In genomic region chr12:66470868-66471267, GRCm38 (mm10) we compare ENCODE assay signal across 11 mouse cellular contexts.
DNase-seq lines count a peak whose midpoint lies in the region; ATAC-seq lines count a peak whose summit lies in the region.
"Had no signal": no experiment of that assay in that cellular context is flagged by ENCODE, and none has a peak within 500 bp of the region (broad histone marks: within the 10 kb centered on the region; RNA-seq: fewer than 3 reads in every experiment).

No protein-coding gene starts in this region.

- no peaks in the 10 kb centered on the region for H3K27me3 ChIP-seq in midbrain, embryonic 15.5 days (replicated peaks)
- H3K27me3 ChIP-seq in heart, embryonic 10.5 days (ENCODE audit: insufficient read depth, poor library complexity, severe bottlenecking), result no peaks in the 10 kb centered on the region

- 0 out of 2 replicates have a peak overlapping the region, but pooled peaks have one; percentile 31 for H3K27ac ChIP-seq in midbrain, embryonic 15.5 days
- H3K27ac ChIP-seq in heart, embryonic 10.5 days, result no peak overlapping the region
- H3K27ac ChIP-seq: left cerebral cortex, adult 2 months had no signal

- peak; percentile 11 for DNase-seq in left cerebral cortex, postnatal 4 days
- DNase-seq in left cerebral cortex, adult 18-20 months (ENCODE audit: low spot score in 2 of 2), result no peak
- peak; percentile 60 for DNase-seq in brain, embryonic 18.5 days (ENCODE audit: low read depth, low spot score)
- DNase-seq in forelimb bud, embryonic 11.5 days (ENCODE audit: low read depth, low spot score), result peak; percentile 5
- no peak for DNase-seq in testis, postnatal 10 days (ENCODE audit: low spot score)
- DNase-seq in heart, embryonic 10.5 days (ENCODE audit: low spot score), result no peak
- DNase-seq: heart, postnatal 4 days; lung, postnatal 14 days had no signal

- 0 out of 2 replicates have a peak, but pooled peaks cover 3% of the 10 kb centered on the region for H3K4me1 ChIP-seq in midbrain, embryonic 15.5 days
- no peaks in the 10 kb centered on the region for H3K4me1 ChIP-seq in heart, embryonic 10.5 days

- no peak overlapping the region for H3K9ac ChIP-seq in midbrain, embryonic 15.5 days

- peak overlapping the region; percentile 3; the same call in 1 of the 2 replicates for H3K4me2 ChIP-seq in midbrain, embryonic 15.5 days

- peak; percentile 84 for ATAC-seq in midbrain, embryonic 15.5 days (replicated peaks)
- no peak for ATAC-seq in CD4-positive, CD25-positive, alpha-beta regulatory T cell, adult 4 months

- H3K36me3 ChIP-seq in midbrain, embryonic 15.5 days (replicated peaks), result no peaks in the 10 kb centered on the region
- H3K36me3 ChIP-seq in heart, embryonic 10.5 days, result no peaks in the 10 kb centered on the region

- 21% methylated on average over 4 of the region's 4 CpGs for WGBS in midbrain, embryonic 15.5 days
- WGBS in heart, embryonic 10.5 days, result 66% methylated on average over 4 of the region's 4 CpGs

- H3K4me3 ChIP-seq in midbrain, embryonic 15.5 days, result no peak overlapping the region
- H3K4me3 ChIP-seq in heart, embryonic 10.5 days, result no peak overlapping the region
- H3K4me3 ChIP-seq: left cerebral cortex, adult 2 months had no signal

- intact Hi-C loops in left cerebral cortex, postnatal 4 days (cut with DNase I), result no loop called here

- H3K9me3 ChIP-seq in midbrain, embryonic 15.5 days, result no peaks in the 10 kb centered on the region
- H3K9me3 ChIP-seq in heart, embryonic 10.5 days, result no peaks in the 10 kb centered on the region

Comparison
In these comparisons a context has a peak if more than half of its experiments do, and no peak if none do; other contexts are left out.
1. DNase-seq: peak in left cerebral cortex, postnatal 4 days (single experiment), brain, embryonic 18.5 days (single experiment) and forelimb bud, embryonic 11.5 days (single experiment); none in left cerebral cortex, adult 18-20 months (0 of 2), testis, postnatal 10 days (single experiment) and heart, embryonic 10.5 days (single experiment).